Mouse (Mus musculus) CH12.LX (cell line): ENCODE results near the gene Gtf2h5. TPM values are rescaled to one million over a fixed set of nuclear protein-coding genes. Genes with fewer than 3 reads are reported as not detected.

Experiments used
- DNase-seq: peaks from one replicate; pipeline ENCODE4 v3.0.0-alpha.2; 2013; ENCODE audit errors: extremely low read depth
- H3K27ac ChIP-seq: 2 replicates; pipeline ENCODE4 v1.5.1; 2012; ENCODE audit warnings: low read depth, mild to moderate bottlenecking, control low read depth, moderate library complexity; ENCODE audit not compliant: insufficient read depth
- H3K27me3 ChIP-seq: replicated peaks from 2 replicates; pipeline ENCODE3; 2012; ENCODE audit warnings: inconsistent platforms
- H3K36me3 ChIP-seq, 2 experiments: replicated peaks in 1 of 2; 2 replicates each; pipeline versions ENCODE3 to v1.6.1; 2012; ENCODE audit warnings: inconsistent platforms in 1 of 2, low read length in 1 of 2, mild to moderate bottlenecking in 1 of 2, mixed read lengths in 1 of 2, moderate library complexity in 1 of 2; ENCODE audit not compliant: control insufficient read depth in 1 of 2, insufficient read depth in 1 of 2
- H3K4me1 ChIP-seq, 2 experiments: 2 replicates each; pipeline ENCODE4 v1.6.1; 2012; ENCODE audit warnings: inconsistent platforms in 1 of 2, moderate library complexity in 1 of 2; ENCODE audit not compliant: insufficient read depth in 2 of 2, control insufficient read depth in 1 of 2
- H3K4me2 ChIP-seq: 2 replicates; pipeline ENCODE4 v1.6.1; 2012; ENCODE audit warnings: low read depth, mild to moderate bottlenecking, control low read depth; ENCODE audit not compliant: poor library complexity, insufficient read depth, severe bottlenecking
- H3K4me3 ChIP-seq, 3 experiments: fragments of 150-350 bp in 1 of 3; sonication (generic) in 1 of 3; replicated peaks in 1 of 3; 2 replicates each; pipeline versions ENCODE3 to v1.5.1; 2011 to 2012; ENCODE audit warnings: low read depth in 2 of 3, low read length in 2 of 3, mild to moderate bottlenecking in 2 of 3, moderate library complexity in 2 of 3, control low read depth in 1 of 3, improper control_type of control experiment in 1 of 3, inconsistent platforms in 1 of 3, mixed read lengths in 1 of 3; ENCODE audit not compliant: poor library complexity in 1 of 3
- H3K79me2 ChIP-seq: replicated peaks from 2 replicates; pipeline ENCODE4 v1.6.1; 2012; ENCODE audit warnings: mild to moderate bottlenecking, moderate library complexity; ENCODE audit not compliant: control insufficient read depth, poor library complexity, insufficient read depth, severe bottlenecking; ENCODE audit errors: extremely low read depth
- H3K9ac ChIP-seq: 2 replicates; pipeline ENCODE4 v1.6.1; 2012; ENCODE audit warnings: low read depth, mild to moderate bottlenecking, control low read depth, moderate library complexity; ENCODE audit not compliant: insufficient read depth
- H3K9me3 ChIP-seq: replicated peaks from 2 replicates; pipeline ENCODE3; 2012; ENCODE audit warnings: low read length, inconsistent platforms, mixed read lengths
- BHLHE40 ChIP-seq: IDR thresholded peaks from 2 replicates; pipeline ENCODE4 v1.6.1; 2011; ENCODE audit warnings: mild to moderate bottlenecking, low read depth, low read length, improper control_type of control experiment
- CHD1 ChIP-seq: IDR thresholded peaks from 2 replicates; pipeline ENCODE4 v1.6.1; 2012; ENCODE audit warnings: low read depth, low read length, improper control_type of control experiment, inconsistent platforms
- E2F4 ChIP-seq: IDR thresholded peaks from 2 replicates; pipeline ENCODE4 v1.6.1; 2011; ENCODE audit warnings: low read depth, low read length, improper control_type of control experiment; ENCODE audit not compliant: insufficient replicate concordance
- ETS1 ChIP-seq: conservative IDR thresholded peaks from 2 replicates; pipeline ENCODE4 v1.6.1; 2012; ENCODE audit warnings: low read depth, mild to moderate bottlenecking, inconsistent platforms, low read length, improper control_type of control experiment, moderate library complexity
- JUN ChIP-seq: IDR thresholded peaks from 2 replicates; pipeline ENCODE4 v1.6.1; 2011; ENCODE audit warnings: low read depth, mild to moderate bottlenecking, low read length, improper control_type of control experiment, moderate library complexity; ENCODE audit not compliant: insufficient read depth
- JUND ChIP-seq: conservative IDR thresholded peaks from 2 replicates; pipeline ENCODE4 v1.6.1; 2011; ENCODE audit warnings: low read depth, low read length, improper control_type of control experiment
- KAT2A ChIP-seq: IDR thresholded peaks from 2 replicates; pipeline ENCODE4 v1.6.1; 2012; ENCODE audit warnings: low read length, improper control_type of control experiment, inconsistent platforms; ENCODE audit not compliant: insufficient replicate concordance
- MAFK ChIP-seq: IDR thresholded peaks from 2 replicates; pipeline ENCODE4 v1.6.1; 2011; ENCODE audit warnings: low read length, improper control_type of control experiment; ENCODE audit not compliant: insufficient replicate concordance
- MAZ ChIP-seq: IDR thresholded peaks from 2 replicates; pipeline ENCODE4 v1.6.1; 2012; ENCODE audit warnings: low read depth, mild to moderate bottlenecking, inconsistent platforms, low read length, improper control_type of control experiment, moderate library complexity
- MEF2A ChIP-seq: IDR thresholded peaks from 2 replicates; pipeline ENCODE4 v1.6.1; 2014; ENCODE audit warnings: low read depth, mild to moderate bottlenecking, inconsistent platforms, low read length, improper control_type of control experiment, borderline replicate concordance
- NRF1 ChIP-seq: IDR thresholded peaks from 2 replicates; pipeline ENCODE4 v1.6.1; 2014; ENCODE audit warnings: low read depth, mild to moderate bottlenecking, inconsistent platforms, low read length, improper control_type of control experiment, moderate library complexity
- POLR2A ChIP-seq: IDR thresholded peaks from 2 replicates; pipeline ENCODE4 v1.6.1; 2011; ENCODE audit warnings: low read depth, mild to moderate bottlenecking, improper control_type of control experiment, low read length
- POLR2AphosphoS2 ChIP-seq: IDR thresholded peaks from 2 replicates; pipeline ENCODE4 v1.6.1; 2011; ENCODE audit warnings: low read depth, low read length, improper control_type of control experiment
- SIN3A ChIP-seq: IDR thresholded peaks from 2 replicates; pipeline ENCODE4 v1.6.1; 2012; ENCODE audit warnings: low read length, improper control_type of control experiment, inconsistent platforms
- SMC3 ChIP-seq: IDR thresholded peaks from 2 replicates; pipeline ENCODE4 v1.6.1; 2011; ENCODE audit warnings: low read depth, low read length, improper control_type of control experiment
- UBTF ChIP-seq: IDR thresholded peaks from 2 replicates; pipeline ENCODE4 v1.6.1; 2012; ENCODE audit warnings: low read depth, mild to moderate bottlenecking, inconsistent platforms, low read length, improper control_type of control experiment, moderate library complexity
- ZMIZ1 ChIP-seq: IDR thresholded peaks from 2 replicates; pipeline ENCODE4 v1.6.1; 2012; ENCODE audit warnings: low read depth, mild to moderate bottlenecking, inconsistent platforms, low read length, improper control_type of control experiment
- ZNF384 ChIP-seq: IDR thresholded peaks from 2 replicates; pipeline ENCODE4 v1.6.1; 2012; ENCODE audit warnings: low read depth, low read length, improper control_type of control experiment, inconsistent platforms
- dilution Hi-C: fragments of 300-500 bp; cut with MboI; formaldehyde crosslinking; loops from 2 replicates; pipeline ENCODE4 v1.14.3; 2020; ENCODE audit warnings: low sequenced_read_pairs; ENCODE audit not compliant: extremely low pct_unique_long_range_greater_than_20kb, extremely low pct_ligation_motif_present
- in situ Hi-C: fragments of 300-500 bp; cut with MboI; formaldehyde crosslinking; loops from 3 replicates; pipeline ENCODE4 v1.14.3; 2019; ENCODE audit warnings: low sequenced_read_pairs, low pct_ligation_motif_present, low pct_unique_long_range_greater_than_20kb, mixed read lengths
- polyA plus RNA-seq: library from polyadenylated mRNA; unstranded; fragments of >175 nt; gene quantifications from 2 replicates; pipeline ENCODE4 v1.2.1, GENCODE M21; 2012; ENCODE audit warnings: low read depth; ENCODE audit not compliant: insufficient read length
- total RNA-seq, 2 experiments: library from RNA; depleted of rRNA; stranded (reverse); fragments of 300-350 nt in 1 of 2; fragments of >200 nt in 1 of 2; gene quantifications; 2 replicates each; pipeline ENCODE4 v1.2.3; 2012 to 2014

Gtf2h5 gene
- total and polyA plus RNA-seq, 3 experiments, result 62.2 to 116 (median 97.8) TPM

GRCm38 (mm10) chr17:6106361-6107014 is 26.9 kb downstream of the Gtf2h5 start, which contains the start of gene Tulp4 (continued):
- TF ChIP-seq POLR2A, result peak; percentile 73
- no peak for TF ChIP-seq MEF2A
- TF ChIP-seq MAFK, result no peak
- TF ChIP-seq ETS1, result peak; percentile 30; the same call in 1 of the 2 replicates
- no peak for TF ChIP-seq POLR2AphosphoS2
- no peak for TF ChIP-seq JUND
- TF ChIP-seq MAZ, result peak; percentile 65; the same call in 1 of the 2 replicates
- no peak for TF ChIP-seq E2F4
- no peak for TF ChIP-seq NRF1
- no peak for TF ChIP-seq SMC3
- no peak for TF ChIP-seq JUN
- TF ChIP-seq CHD1, result no peak
- TF ChIP-seq, all 38 proteins: peak for 12

DNA sequence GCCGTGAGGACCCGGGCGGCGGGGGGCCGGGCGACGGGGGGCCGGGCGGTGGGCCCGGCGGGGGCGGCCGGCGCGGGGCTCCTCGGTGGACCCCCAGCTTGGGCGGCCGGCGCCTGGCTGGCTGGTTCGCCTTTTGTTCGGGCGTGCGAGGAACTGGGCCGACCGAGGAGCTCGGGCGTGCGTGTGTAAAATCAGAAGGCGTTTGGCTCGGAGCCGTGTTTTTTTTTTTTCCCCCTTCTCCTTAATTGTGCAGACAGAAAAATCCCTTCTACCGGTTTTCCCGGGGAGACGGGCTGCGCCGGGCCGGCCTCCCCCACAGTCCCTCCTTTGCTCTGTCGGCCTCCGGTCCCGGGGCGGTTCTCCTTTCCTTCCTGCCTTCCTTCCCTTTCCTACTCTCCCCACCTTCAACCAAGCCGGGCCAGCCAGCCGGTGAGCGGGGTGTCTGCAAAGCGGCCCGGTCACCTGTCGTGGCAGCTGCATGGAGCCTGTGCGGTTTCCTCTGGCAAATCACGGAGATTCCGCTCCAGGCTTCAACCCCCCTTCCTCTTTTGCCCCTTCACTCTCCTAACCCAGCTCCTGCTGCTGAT is 27.5 kb downstream of the Gtf2h5 start:
- peak overlapping the region; percentile 87 for H3K9ac ChIP-seq
- H3K79me2 ChIP-seq, result no peaks in the 10 kb centered on the region
- H3K27me3 ChIP-seq, result peaks cover 2% of the 10 kb centered on the region
- peak; percentile 35 for DNase-seq
- in situ Hi-C loops, result no loop called here
- H3K4me2 ChIP-seq, result peak overlapping the region; percentile 84
- H3K4me1 ChIP-seq, result peaks cover 2 to 20% of the 10 kb centered on the region in 2 experiments; a peak in 2 of 4 replicates
- H3K27ac ChIP-seq, result no peak overlapping the region
- H3K9me3 ChIP-seq, result no peaks in the 10 kb centered on the region
- dilution Hi-C loops, result no loop called here
- H3K4me3 ChIP-seq, result peak overlapping the region; percentile 64 to 75 (median 73)
- TF ChIP-seq KAT2A (no peak), SIN3A (peak; percentile 57; the same call in 1 of the 2 replicates), UBTF (peak; percentile 58; the same call in 1 of the 2 replicates), CHD1 (no peak), BHLHE40 (peak; percentile 29; the same call in 1 of the 2 replicates), ZMIZ1 (no peak), MAZ (no peak), ZNF384 (peak; percentile 18; the same call in 1 of the 2 replicates)
- peaks cover 0 to 18% of the 10 kb centered on the region in 2 experiments for H3K36me3 ChIP-seq
